9 mouse cellular contexts compared by ENCODE assay signal in the genomic region with DNA sequence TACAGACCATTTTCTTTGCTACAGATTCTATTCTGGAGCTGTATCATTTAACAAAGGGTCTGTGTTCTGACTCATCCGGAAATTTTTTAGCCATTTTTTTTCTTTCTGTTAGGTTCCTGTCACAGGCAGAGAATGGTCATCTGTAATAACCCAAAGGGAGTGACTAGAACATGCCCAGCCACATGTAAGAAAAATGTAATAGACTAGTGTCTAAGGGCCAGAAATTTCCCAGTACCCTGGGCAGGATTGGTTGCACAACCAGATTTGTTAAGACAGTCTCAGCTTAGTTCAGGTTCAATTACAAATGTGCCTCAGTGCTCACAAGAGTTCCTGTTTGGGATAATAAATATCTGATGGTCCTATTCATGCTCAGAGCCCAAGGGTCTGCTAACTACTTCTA.
DNase-seq lines count a peak whose midpoint lies in the region; ATAC-seq and TF ChIP-seq lines count a peak whose summit lies in the region.
"Had no signal": no experiment of that assay in that cellular context is flagged by ENCODE, and none has a peak within 500 bp of the region (broad histone marks: within the 10 kb centered on the region; RNA-seq: fewer than 3 reads in every experiment).

No protein-coding gene starts in this region.

- H3K27me3 ChIP-seq in midbrain, embryonic 14.5 days (ENCODE audit: control insufficient read depth, insufficient read depth, low read length): no peaks in the 10 kb centered on the region
- no peaks in the 10 kb centered on the region for H3K27me3 ChIP-seq in thymus, adult 2 months (ENCODE audit: control insufficient read depth, insufficient read depth, low read length)

- H3K36me3 ChIP-seq in midbrain, embryonic 14.5 days (ENCODE audit: control insufficient read depth, insufficient read depth, low read length): no peaks in the 10 kb centered on the region
- no peaks in the 10 kb centered on the region for H3K36me3 ChIP-seq in thymus, adult 2 months (ENCODE audit: control insufficient read depth, insufficient read depth, low read length)

- DNase-seq in kidney, adult 9 months: peak; percentile 12
- DNase-seq in kidney, postnatal 25 days: no peak
- peak; percentile 70 for DNase-seq in adipocyte (ENCODE audit: low spot score)
- DNase-seq in fibroblast of lung, adult 2 months (ENCODE audit: low read depth): peak; percentile 58
- no peak for DNase-seq in midbrain, embryonic 14.5 days
- DNase-seq in frontal cortex, adult 2 months (ENCODE audit: extremely low spot score in 1 of 2, low spot score in 1 of 2): no peak
- DNase-seq in thymus, adult 2 months: no peak
- no peak for DNase-seq in adrenal gland, postnatal 4 days (ENCODE audit: low spot score in 2 of 2)

- no peak for ATAC-seq in midbrain, embryonic 14.5 days (ENCODE audit: low FRiP score, low TSS enrichment)

- H3K4me1 ChIP-seq in midbrain, embryonic 14.5 days (ENCODE audit: control insufficient read depth, insufficient read depth, low read length): peaks cover 27% of the 10 kb centered on the region
- H3K4me1 ChIP-seq in thymus, adult 2 months (replicated peaks; ENCODE audit: control insufficient read depth, insufficient read depth, low read length): no peaks in the 10 kb centered on the region

- no peak overlapping the region for H3K9ac ChIP-seq in midbrain, embryonic 14.5 days (replicated peaks; ENCODE audit: low read length)
- H3K9ac ChIP-seq: liver, embryonic 14.5 days had no signal

- no peak overlapping the region for H3K4me3 ChIP-seq in midbrain, embryonic 14.5 days (replicated peaks; ENCODE audit: low read depth, low read length)
- no peak overlapping the region for H3K4me3 ChIP-seq in thymus, adult 2 months (ENCODE audit: control insufficient read depth, insufficient read depth, low read length)

- no peak for TF ChIP-seq POLR2A in thymus, adult 2 months (IDR thresholded peaks at IDR 0.05; ENCODE audit: control insufficient read depth, extremely low read depth, insufficient read depth, low read length, poor library complexity)

- TF ChIP-seq CTCF in thymus, adult 2 months (IDR thresholded peaks at IDR 0.05; ENCODE audit: borderline replicate concordance, control insufficient read depth, extremely low read depth, insufficient read depth, low read length, poor library complexity): no peak

- 15% methylated on average over 1 of the region's 1 CpGs for WGBS in midbrain, embryonic 14.5 days
- WGBS in thymus, adult 2 months: 79% methylated on average over 1 of the region's 1 CpGs

- peak overlapping the region; percentile 41; the same call in 1 of the 2 replicates for H3K4me2 ChIP-seq in midbrain, embryonic 14.5 days (ENCODE audit: low read length)

- no peaks in the 10 kb centered on the region for H3K9me3 ChIP-seq in midbrain, embryonic 14.5 days (ENCODE audit: control insufficient read depth, low read length)

- H3K27ac ChIP-seq in midbrain, embryonic 14.5 days (replicated peaks; ENCODE audit: low read depth, low read length): peak overlapping the region; percentile 63; the same call in 1 of the 2 replicates
- no peak overlapping the region for H3K27ac ChIP-seq in thymus, adult 2 months (ENCODE audit: control insufficient read depth, insufficient read depth, low read length)
- H3K27ac ChIP-seq: liver, embryonic 14.5 days had no signal

Comparison
In these comparisons a context has a peak if more than half of its experiments do, and no peak if none do; other contexts are left out.
1. DNase-seq: peak in kidney, adult 9 months (single experiment), adipocyte (single experiment) and fibroblast of lung, adult 2 months (single experiment); none in kidney, postnatal 25 days (0 of 2), midbrain, embryonic 14.5 days (single experiment), frontal cortex, adult 2 months (0 of 2), thymus, adult 2 months (single experiment) and adrenal gland, postnatal 4 days (0 of 2).